Mouse (Mus musculus): ENCODE results near the gene Cmpk1. TPM values are rescaled to one million over a fixed set of nuclear protein-coding genes. Genes with fewer than 3 reads are reported as not detected.

Cmpk1 gene
- polyA plus RNA-seq (2016; fragmentation: Nextera tagmentation; extraction: Ambion mirVana): 156 and 168 TPM in 2 replicates

- peak within 1 kb of the TSS; percentile 93 for H3K9ac ChIP-seq
- no peaks in the 10 kb centered on the region for H3K27me3 ChIP-seq (replicated peaks)
- no peaks in the 10 kb centered on the region for H3K9me3 ChIP-seq
- no peaks in the 10 kb centered on the region for H3K36me3 ChIP-seq
- peaks cover 6% of the 10 kb centered on the region for H3K4me1 ChIP-seq
- H3K27ac ChIP-seq: peak within 1 kb of the TSS; percentile 100
- WGBS: under 1% methylated on average over 83 of the region's 93 CpGs
- peak within 1 kb of the TSS; percentile 62 for H3K4me2 ChIP-seq (replicated peaks)
- peak within 1 kb of the TSS; percentile 73 for H3K4me3 ChIP-seq
- peak; percentile 98 for ATAC-seq (ENCODE audit: low FRiP score, low read depth)
These were observed at the start of gene Cmpk1 for GRCm38 (mm10) chr4:114986591-114987432. Cmpk1 (minus strand) TSS chr4:114987241.

- H3K9ac ChIP-seq: no peak overlapping the region
- H3K4me2 ChIP-seq (replicated peaks): no peak overlapping the region
- H3K36me3 ChIP-seq: peaks cover 10% of the 10 kb centered on the region; the same call in 1 of the 2 replicates
- no peaks in the 10 kb centered on the region for H3K27me3 ChIP-seq (replicated peaks)
- H3K9me3 ChIP-seq: no peaks in the 10 kb centered on the region
- no peaks in the 10 kb centered on the region for H3K4me1 ChIP-seq
- H3K4me3 ChIP-seq: no peak overlapping the region
- WGBS: 71% methylated on average over 6 of the region's 6 CpGs
- no peak for ATAC-seq (ENCODE audit: low FRiP score, low read depth)
- no peak overlapping the region for H3K27ac ChIP-seq
These were observed 48.0 kb upstream of the Cmpk1 start for GRCm38 (mm10) chr4:115035043-115035442.

GRCm38 (mm10) chr4:115019997-115020396, 33.0 kb upstream of the Cmpk1 start:
- ATAC-seq (ENCODE audit: low FRiP score, low read depth): no peak
- H3K4me3 ChIP-seq: no peak overlapping the region
- H3K4me2 ChIP-seq (replicated peaks): no peak overlapping the region
- H3K9me3 ChIP-seq: no peaks in the 10 kb centered on the region
- WGBS: 98% methylated on average over 3 of the region's 3 CpGs
- H3K27me3 ChIP-seq (replicated peaks): no peaks in the 10 kb centered on the region
- no peaks in the 10 kb centered on the region for H3K4me1 ChIP-seq
- no peak overlapping the region for H3K9ac ChIP-seq
- H3K27ac ChIP-seq: no peak overlapping the region
- peaks cover 26% of the 10 kb centered on the region for H3K36me3 ChIP-seq

- Histone ChIP-seq H3K36me3 (peaks cover 34% of the 10 kb centered on the region; the same call in 1 of the 2 replicates), H3K27me3 (replicated peaks) (no peaks in the 10 kb centered on the region), H3K9ac (no peak overlapping the region), H3K4me2 (replicated peaks) (no peak overlapping the region), H3K4me1 (no peaks in the 10 kb centered on the region), H3K4me3 (no peak overlapping the region), H3K27ac (no peak overlapping the region), H3K9me3 (no peaks in the 10 kb centered on the region)
- ATAC-seq (ENCODE audit: low FRiP score, low read depth): no peak
- 94% methylated on average over 3 of the region's 3 CpGs for WGBS
These were observed 27.2 kb upstream of the Cmpk1 start for GRCm38 (mm10) chr4:115014276-115014675.

- Histone ChIP-seq H3K9me3 (no peaks in the 10 kb centered on the region), H3K4me3 (peak overlapping the region; percentile 65), H3K27ac (peak overlapping the region; percentile 50; the same call in 1 of the 2 replicates), H3K36me3 (peaks cover 10% of the 10 kb centered on the region), H3K27me3 (replicated peaks) (no peaks in the 10 kb centered on the region), H3K4me1 (peaks cover 17% of the 10 kb centered on the region), H3K9ac (peak overlapping the region; percentile 65), H3K4me2 (replicated peaks) (peak overlapping the region; percentile 71)
- peak; percentile 41 for ATAC-seq (ENCODE audit: low FRiP score, low read depth)
- WGBS: 3% methylated on average over 8 of the region's 8 CpGs
These were observed 13.4 kb upstream of the Cmpk1 start for GRCm38 (mm10) chr4:115000429-115000795.

DNA sequence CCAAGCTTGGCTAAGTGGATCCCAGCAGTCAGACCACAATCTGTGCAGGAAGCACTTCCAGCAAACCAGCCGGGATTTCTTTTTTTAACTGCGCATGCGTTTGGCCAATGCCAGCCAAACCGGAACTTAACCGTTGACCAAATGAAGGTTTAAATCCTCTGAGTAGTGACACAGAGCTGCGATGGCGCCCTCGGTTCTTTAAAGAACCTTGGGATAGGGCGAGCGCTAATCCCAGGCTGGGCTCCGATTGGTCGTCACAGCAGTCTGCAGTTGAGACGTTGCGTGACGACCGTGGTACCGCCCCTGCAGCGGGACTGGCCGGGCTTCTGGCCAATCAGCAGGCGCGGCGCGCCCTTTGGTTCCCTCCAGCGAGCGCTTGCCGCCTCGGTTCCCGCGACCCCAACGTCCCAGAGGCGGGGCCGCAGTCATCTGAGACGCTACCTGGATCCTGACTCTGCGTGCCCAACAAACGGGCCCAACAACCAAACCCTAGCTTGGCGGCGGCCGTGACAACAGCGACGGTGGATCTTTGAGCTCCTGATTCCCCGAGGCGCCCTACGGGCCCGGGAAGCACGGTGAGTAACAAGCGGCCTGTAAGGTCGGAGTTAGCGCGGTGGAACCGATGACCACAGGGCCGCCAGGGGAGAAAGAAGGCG, 12.9 kb upstream of the Cmpk1 start, which contains the start of gene Stil:
Gene Stil (plus strand): TSS at position 387 of the 656 bp plus-strand sequence.
- Histone ChIP-seq H3K9ac (peak within 1 kb of the TSS; percentile 65), H3K4me3 (peak within 1 kb of the TSS; percentile 65), H3K9me3 (no peaks in the 10 kb centered on the region), H3K4me2 (replicated peaks) (peak within 1 kb of the TSS; percentile 71), H3K27ac (peak within 1 kb of the TSS; percentile 62), H3K27me3 (replicated peaks) (no peaks in the 10 kb centered on the region), H3K36me3 (peaks cover 7% of the 10 kb centered on the region), H3K4me1 (peaks cover 17% of the 10 kb centered on the region)
- WGBS: under 1% methylated on average over 52 of the region's 52 CpGs
- ATAC-seq (ENCODE audit: low FRiP score, low read depth): peak; percentile 100

GRCm38 (mm10) chr4:114999445-114999772, 12.4 kb upstream of the Cmpk1 start:
- peak overlapping the region; percentile 65 for H3K4me3 ChIP-seq
- H3K36me3 ChIP-seq: peaks cover 5% of the 10 kb centered on the region; the same call in 1 of the 2 replicates
- H3K27me3 ChIP-seq (replicated peaks): no peaks in the 10 kb centered on the region
- peaks cover 17% of the 10 kb centered on the region for H3K4me1 ChIP-seq
- peak overlapping the region; percentile 51 for H3K9ac ChIP-seq
- peak overlapping the region; percentile 71 for H3K4me2 ChIP-seq (replicated peaks)
- peak overlapping the region; percentile 62 for H3K27ac ChIP-seq
- peak; percentile 51; the same call in 1 of the 2 replicates for ATAC-seq (ENCODE audit: low FRiP score, low read depth)
- WGBS: 9% methylated on average over 9 of the region's 9 CpGs
- H3K9me3 ChIP-seq: no peaks in the 10 kb centered on the region

GRCm38 (mm10) chr4:114997051-114997450, 10.0 kb upstream of the Cmpk1 start:
- Histone ChIP-seq H3K4me3 (no peak overlapping the region), H3K27me3 (replicated peaks) (no peaks in the 10 kb centered on the region), H3K4me2 (replicated peaks) (no peak overlapping the region), H3K9ac (no peak overlapping the region), H3K27ac (no peak overlapping the region), H3K9me3 (no peaks in the 10 kb centered on the region), H3K4me1 (peaks cover 17% of the 10 kb centered on the region), H3K36me3 (no peaks in the 10 kb centered on the region)
- ATAC-seq (ENCODE audit: low FRiP score, low read depth): no peak
- 58% methylated on average over 3 of the region's 3 CpGs for WGBS

DNA sequence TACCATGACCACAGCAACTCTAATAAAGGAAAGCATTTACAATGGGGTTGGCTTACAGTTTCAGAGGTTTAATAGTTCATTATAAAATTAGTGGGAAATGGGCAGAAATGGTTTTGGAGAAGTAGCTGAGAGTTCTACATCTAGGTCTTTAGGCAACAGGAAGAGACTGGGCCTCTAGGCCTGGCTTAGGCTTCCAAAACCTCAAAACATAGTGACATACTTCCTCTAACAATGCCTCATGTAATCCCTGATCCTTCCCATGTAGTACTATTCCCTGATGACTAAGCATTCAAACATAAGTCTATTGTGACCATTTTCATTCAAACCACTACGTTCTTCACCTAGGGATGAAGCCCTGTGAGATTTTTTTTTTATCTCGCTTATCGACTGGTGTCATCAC, 7.2 kb upstream of the Cmpk1 start:
- H3K36me3 ChIP-seq: no peaks in the 10 kb centered on the region
- ATAC-seq (ENCODE audit: low FRiP score, low read depth): no peak
- no peak overlapping the region for H3K4me2 ChIP-seq (replicated peaks)
- no peak overlapping the region for H3K9ac ChIP-seq
- no peaks in the 10 kb centered on the region for H3K9me3 ChIP-seq
- no peak overlapping the region for H3K4me3 ChIP-seq
- H3K27ac ChIP-seq: no peak overlapping the region
- no peaks in the 10 kb centered on the region for H3K4me1 ChIP-seq
- no peaks in the 10 kb centered on the region for H3K27me3 ChIP-seq (replicated peaks)
- 86% methylated on average over 3 of the region's 3 CpGs for WGBS

DNA sequence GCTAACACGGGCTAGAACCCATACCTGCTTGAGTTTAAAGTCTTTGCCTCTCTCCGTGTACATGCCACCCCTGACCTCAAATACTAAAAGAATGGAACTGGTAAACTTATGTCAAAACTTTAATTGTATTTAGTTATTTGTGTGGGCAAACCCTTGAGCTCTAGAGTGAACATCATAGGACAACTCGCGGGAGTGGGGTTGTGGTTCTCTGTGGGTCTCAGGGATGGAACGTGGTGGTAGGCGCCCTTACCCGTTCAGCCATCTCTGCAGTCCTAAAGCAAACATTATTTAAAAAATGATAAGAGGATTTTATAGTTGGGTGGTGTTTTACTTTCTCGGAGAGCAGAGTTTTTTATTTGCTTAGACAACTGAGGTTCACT, 840 bp downstream of the Cmpk1 start:
- WGBS: 4% methylated on average over 8 of the region's 8 CpGs
- Histone ChIP-seq H3K27me3 (replicated peaks) (no peaks in the 10 kb centered on the region), H3K4me1 (peaks cover 6% of the 10 kb centered on the region), H3K9ac (peak overlapping the region; percentile 93), H3K9me3 (no peaks in the 10 kb centered on the region), H3K27ac (peak overlapping the region; percentile 100), H3K4me2 (replicated peaks) (peak overlapping the region; percentile 62), H3K4me3 (peak overlapping the region; percentile 73), H3K36me3 (no peaks in the 10 kb centered on the region)
- peak; percentile 67 for ATAC-seq (ENCODE audit: low FRiP score, low read depth)

DNA sequence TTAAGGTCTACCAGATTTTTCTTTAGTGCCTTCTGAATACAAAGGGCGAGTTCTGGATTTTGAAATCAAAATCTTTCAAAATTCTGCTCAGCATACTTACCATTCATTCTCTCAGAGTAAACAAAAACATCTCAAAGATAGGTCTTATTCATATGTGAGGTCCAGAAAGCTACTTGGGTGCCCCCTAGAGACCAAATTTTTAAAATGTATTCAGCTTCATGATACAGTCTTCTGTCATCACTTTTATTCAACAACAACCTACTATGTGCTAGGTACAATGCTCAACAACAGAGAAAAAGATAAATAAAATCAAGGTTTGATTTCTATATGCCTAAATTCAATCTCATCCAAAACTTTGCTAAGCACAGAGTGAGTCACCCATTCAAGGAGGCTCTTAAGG, 4.0 kb downstream of the Cmpk1 start:
- Histone ChIP-seq H3K9ac (no peak overlapping the region), H3K36me3 (no peaks in the 10 kb centered on the region), H3K4me2 (replicated peaks) (no peak overlapping the region), H3K4me3 (no peak overlapping the region), H3K4me1 (peaks cover 6% of the 10 kb centered on the region), H3K9me3 (no peaks in the 10 kb centered on the region), H3K27ac (no peak overlapping the region), H3K27me3 (replicated peaks) (no peaks in the 10 kb centered on the region)
- ATAC-seq (ENCODE audit: low FRiP score, low read depth): no peak
- WGBS: 84% methylated on average over 1 of the region's 1 CpGs

DNA sequence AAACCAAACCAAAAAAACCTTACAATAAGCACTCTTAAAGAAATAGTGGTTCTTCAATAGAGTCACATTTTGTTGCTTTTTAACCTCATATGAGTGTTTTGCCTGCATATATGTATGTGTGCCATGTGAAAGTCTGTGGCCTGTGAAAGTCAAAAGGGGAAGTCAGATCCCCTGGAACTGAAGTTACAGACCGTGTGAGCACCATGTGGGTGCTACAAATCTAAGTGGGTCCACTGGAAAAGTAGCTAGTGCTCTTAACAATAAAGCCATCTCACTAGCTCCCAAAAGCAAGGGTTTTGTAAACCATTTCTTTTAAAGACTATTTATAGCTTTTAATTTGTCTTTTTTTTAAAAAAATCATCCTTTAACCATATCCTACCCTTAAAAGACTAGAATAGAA, 4.4 kb downstream of the Cmpk1 start:
- Histone ChIP-seq H3K36me3 (no peaks in the 10 kb centered on the region), H3K4me3 (no peak overlapping the region), H3K27me3 (replicated peaks) (no peaks in the 10 kb centered on the region), H3K9ac (no peak overlapping the region), H3K27ac (no peak overlapping the region), H3K9me3 (no peaks in the 10 kb centered on the region), H3K4me1 (peaks cover 6% of the 10 kb centered on the region), H3K4me2 (replicated peaks) (no peak overlapping the region)
- ATAC-seq (ENCODE audit: low FRiP score, low read depth): no peak
- 98% methylated on average over 1 of the region's 1 CpGs for whole genome bisulfite sequencing
